Mouse (Mus musculus) CH12.LX (cell line): ENCODE results near the gene Ifitm5. TPM values are rescaled to one million over a fixed set of nuclear protein-coding genes. Genes with fewer than 3 reads are reported as not detected.

Experiments used
- DNase-seq: peaks from one replicate; pipeline ENCODE4 v3.0.0-alpha.2; 2013; ENCODE audit errors: extremely low read depth
- H3K27ac ChIP-seq: 2 replicates; pipeline ENCODE4 v1.5.1; 2012; ENCODE audit warnings: low read depth, mild to moderate bottlenecking, control low read depth, moderate library complexity; ENCODE audit not compliant: insufficient read depth
- H3K27me3 ChIP-seq: replicated peaks from 2 replicates; pipeline ENCODE3; 2012; ENCODE audit warnings: inconsistent platforms
- H3K36me3 ChIP-seq, 2 experiments: replicated peaks in 1 of 2; 2 replicates each; pipeline versions ENCODE3 to v1.6.1; 2012; ENCODE audit warnings: inconsistent platforms in 1 of 2, low read length in 1 of 2, mild to moderate bottlenecking in 1 of 2, mixed read lengths in 1 of 2, moderate library complexity in 1 of 2; ENCODE audit not compliant: control insufficient read depth in 1 of 2, insufficient read depth in 1 of 2
- H3K4me1 ChIP-seq, 2 experiments: 2 replicates each; pipeline ENCODE4 v1.6.1; 2012; ENCODE audit warnings: inconsistent platforms in 1 of 2, moderate library complexity in 1 of 2; ENCODE audit not compliant: insufficient read depth in 2 of 2, control insufficient read depth in 1 of 2
- H3K4me2 ChIP-seq: 2 replicates; pipeline ENCODE4 v1.6.1; 2012; ENCODE audit warnings: low read depth, mild to moderate bottlenecking, control low read depth; ENCODE audit not compliant: poor library complexity, insufficient read depth, severe bottlenecking
- H3K4me3 ChIP-seq, 3 experiments: fragments of 150-350 bp in 1 of 3; sonication (generic) in 1 of 3; replicated peaks in 1 of 3; 2 replicates each; pipeline versions ENCODE3 to v1.5.1; 2011 to 2012; ENCODE audit warnings: low read depth in 2 of 3, low read length in 2 of 3, mild to moderate bottlenecking in 2 of 3, moderate library complexity in 2 of 3, control low read depth in 1 of 3, improper control_type of control experiment in 1 of 3, inconsistent platforms in 1 of 3, mixed read lengths in 1 of 3; ENCODE audit not compliant: poor library complexity in 1 of 3
- H3K79me2 ChIP-seq: replicated peaks from 2 replicates; pipeline ENCODE4 v1.6.1; 2012; ENCODE audit warnings: mild to moderate bottlenecking, moderate library complexity; ENCODE audit not compliant: control insufficient read depth, poor library complexity, insufficient read depth, severe bottlenecking; ENCODE audit errors: extremely low read depth
- H3K9ac ChIP-seq: 2 replicates; pipeline ENCODE4 v1.6.1; 2012; ENCODE audit warnings: low read depth, mild to moderate bottlenecking, control low read depth, moderate library complexity; ENCODE audit not compliant: insufficient read depth
- H3K9me3 ChIP-seq: replicated peaks from 2 replicates; pipeline ENCODE3; 2012; ENCODE audit warnings: low read length, inconsistent platforms, mixed read lengths
- BHLHE40 ChIP-seq: IDR thresholded peaks from 2 replicates; pipeline ENCODE4 v1.6.1; 2011; ENCODE audit warnings: mild to moderate bottlenecking, low read depth, low read length, improper control_type of control experiment
- CHD1 ChIP-seq: IDR thresholded peaks from 2 replicates; pipeline ENCODE4 v1.6.1; 2012; ENCODE audit warnings: low read depth, low read length, improper control_type of control experiment, inconsistent platforms
- CHD2 ChIP-seq: IDR thresholded peaks from 2 replicates; pipeline ENCODE4 v1.6.1; 2011; ENCODE audit warnings: low read length, improper control_type of control experiment
- CTCF ChIP-seq, 2 experiments: IDR thresholded peaks in 1 of 2; conservative IDR thresholded peaks in 1 of 2; 2 replicates each; pipeline ENCODE4 v1.5.1; 2011 to 2012; ENCODE audit warnings: low read depth in 2 of 2, low read length in 2 of 2, improper control_type of control experiment in 1 of 2, inconsistent platforms in 1 of 2, mild to moderate bottlenecking in 1 of 2, moderate library complexity in 1 of 2
- E2F4 ChIP-seq: IDR thresholded peaks from 2 replicates; pipeline ENCODE4 v1.6.1; 2011; ENCODE audit warnings: low read depth, low read length, improper control_type of control experiment; ENCODE audit not compliant: insufficient replicate concordance
- EP300 ChIP-seq: IDR thresholded peaks from 2 replicates; pipeline ENCODE4 v1.6.1; 2011; ENCODE audit warnings: low read length, improper control_type of control experiment
- ETS1 ChIP-seq: conservative IDR thresholded peaks from 2 replicates; pipeline ENCODE4 v1.6.1; 2012; ENCODE audit warnings: low read depth, mild to moderate bottlenecking, inconsistent platforms, low read length, improper control_type of control experiment, moderate library complexity
- GABPA ChIP-seq: IDR thresholded peaks from 2 replicates; pipeline ENCODE4 v1.6.1; 2012; ENCODE audit warnings: low read depth, low read length, improper control_type of control experiment, inconsistent platforms; ENCODE audit not compliant: insufficient replicate concordance
- IRF4 ChIP-seq: IDR thresholded peaks from 2 replicates; pipeline ENCODE4 v1.6.1; 2014; ENCODE audit warnings: low read depth, mild to moderate bottlenecking, inconsistent platforms, low read length, improper control_type of control experiment
- JUN ChIP-seq: IDR thresholded peaks from 2 replicates; pipeline ENCODE4 v1.6.1; 2011; ENCODE audit warnings: low read depth, mild to moderate bottlenecking, low read length, improper control_type of control experiment, moderate library complexity; ENCODE audit not compliant: insufficient read depth
- KAT2A ChIP-seq: IDR thresholded peaks from 2 replicates; pipeline ENCODE4 v1.6.1; 2012; ENCODE audit warnings: low read length, improper control_type of control experiment, inconsistent platforms; ENCODE audit not compliant: insufficient replicate concordance
- MAX ChIP-seq: IDR thresholded peaks from 2 replicates; pipeline ENCODE4 v1.6.1; 2011; ENCODE audit warnings: low read length, improper control_type of control experiment
- MAZ ChIP-seq: IDR thresholded peaks from 2 replicates; pipeline ENCODE4 v1.6.1; 2012; ENCODE audit warnings: low read depth, mild to moderate bottlenecking, inconsistent platforms, low read length, improper control_type of control experiment, moderate library complexity
- MEF2A ChIP-seq: IDR thresholded peaks from 2 replicates; pipeline ENCODE4 v1.6.1; 2014; ENCODE audit warnings: low read depth, mild to moderate bottlenecking, inconsistent platforms, low read length, improper control_type of control experiment, borderline replicate concordance
- MXI1 ChIP-seq: IDR thresholded peaks from 2 replicates; pipeline ENCODE4 v1.6.1; 2011; ENCODE audit warnings: mild to moderate bottlenecking, low read depth, low read length, improper control_type of control experiment
- NELFE ChIP-seq: IDR thresholded peaks from 2 replicates; pipeline ENCODE4 v1.6.1; 2011; ENCODE audit warnings: low read depth, low read length, improper control_type of control experiment
- NRF1 ChIP-seq: IDR thresholded peaks from 2 replicates; pipeline ENCODE4 v1.6.1; 2014; ENCODE audit warnings: low read depth, mild to moderate bottlenecking, inconsistent platforms, low read length, improper control_type of control experiment, moderate library complexity
- PAX5 ChIP-seq: IDR thresholded peaks from 2 replicates; pipeline ENCODE4 v1.6.1; 2012; ENCODE audit warnings: low read length, inconsistent platforms, mixed read lengths
- POLR2A ChIP-seq: IDR thresholded peaks from 2 replicates; pipeline ENCODE4 v1.6.1; 2011; ENCODE audit warnings: low read depth, mild to moderate bottlenecking, improper control_type of control experiment, low read length
- POLR2AphosphoS2 ChIP-seq: IDR thresholded peaks from 2 replicates; pipeline ENCODE4 v1.6.1; 2011; ENCODE audit warnings: low read depth, low read length, improper control_type of control experiment
- RAD21 ChIP-seq: IDR thresholded peaks from 2 replicates; pipeline ENCODE4 v1.6.1; 2011; ENCODE audit warnings: low read depth, mild to moderate bottlenecking, low read length, improper control_type of control experiment, moderate library complexity
- RCOR1 ChIP-seq: conservative IDR thresholded peaks from 2 replicates; pipeline ENCODE4 v1.6.1; 2012; ENCODE audit warnings: low read depth, mild to moderate bottlenecking, inconsistent platforms, low read length, improper control_type of control experiment
- SIN3A ChIP-seq: IDR thresholded peaks from 2 replicates; pipeline ENCODE4 v1.6.1; 2012; ENCODE audit warnings: low read length, improper control_type of control experiment, inconsistent platforms
- SMC3 ChIP-seq: IDR thresholded peaks from 2 replicates; pipeline ENCODE4 v1.6.1; 2011; ENCODE audit warnings: low read depth, low read length, improper control_type of control experiment
- TBP ChIP-seq: conservative IDR thresholded peaks from 2 replicates; pipeline ENCODE4 v1.6.1; 2011; ENCODE audit warnings: low read depth, low read length, improper control_type of control experiment
- TCF12 ChIP-seq: IDR thresholded peaks from 2 replicates; pipeline ENCODE4 v1.6.1; 2014; ENCODE audit warnings: low read depth, mild to moderate bottlenecking, inconsistent platforms, low read length, improper control_type of control experiment
- ZC3H11A ChIP-seq: IDR thresholded peaks from 2 replicates; pipeline ENCODE4 v1.6.1; 2012; ENCODE audit warnings: low read depth, mild to moderate bottlenecking, inconsistent platforms, low read length, improper control_type of control experiment
- ZKSCAN1 ChIP-seq: IDR thresholded peaks from 2 replicates; pipeline ENCODE4 v1.6.1; 2012; ENCODE audit warnings: low read depth, inconsistent platforms, low read length, improper control_type of control experiment, borderline replicate concordance
- ZMIZ1 ChIP-seq: IDR thresholded peaks from 2 replicates; pipeline ENCODE4 v1.6.1; 2012; ENCODE audit warnings: low read depth, mild to moderate bottlenecking, inconsistent platforms, low read length, improper control_type of control experiment
- ZNF384 ChIP-seq: IDR thresholded peaks from 2 replicates; pipeline ENCODE4 v1.6.1; 2012; ENCODE audit warnings: low read depth, low read length, improper control_type of control experiment, inconsistent platforms
- dilution Hi-C: fragments of 300-500 bp; cut with MboI; formaldehyde crosslinking; loops from 2 replicates; pipeline ENCODE4 v1.14.3; 2020; ENCODE audit warnings: low sequenced_read_pairs; ENCODE audit not compliant: extremely low pct_unique_long_range_greater_than_20kb, extremely low pct_ligation_motif_present
- in situ Hi-C: fragments of 300-500 bp; cut with MboI; formaldehyde crosslinking; loops from 3 replicates; pipeline ENCODE4 v1.14.3; 2019; ENCODE audit warnings: low sequenced_read_pairs, low pct_ligation_motif_present, low pct_unique_long_range_greater_than_20kb, mixed read lengths
- polyA plus RNA-seq: library from polyadenylated mRNA; unstranded; fragments of >175 nt; gene quantifications from 2 replicates; pipeline ENCODE4 v1.2.1, GENCODE M21; 2012; ENCODE audit warnings: low read depth; ENCODE audit not compliant: insufficient read length
- total RNA-seq, 2 experiments: library from RNA; depleted of rRNA; stranded (reverse); fragments of 300-350 nt in 1 of 2; fragments of >200 nt in 1 of 2; gene quantifications; 2 replicates each; pipeline ENCODE4 v1.2.3; 2012 to 2014

Ifitm5 gene
- total and polyA plus RNA-seq, 3 experiments, result 0.68 to 0.71 TPM; not detected in 1

GRCm38 (mm10) chr7:140908634-140909107, 41.4 kb downstream of the Ifitm5 start:
- DNase-seq, result peak; percentile 86
- H3K36me3 ChIP-seq, result no peaks in the 10 kb centered on the region
- TF ChIP-seq MAX (no peak), BHLHE40 (peak; percentile 43; the same call in 1 of the 2 replicates), TCF12 (no peak), RAD21 (peak; percentile 94), CHD2 (no peak), NELFE (no peak), CHD1 (no peak), ZKSCAN1 (no peak), KAT2A (no peak), IRF4 (no peak; the same call in 1 of the 2 replicates), MEF2A (no peak), POLR2AphosphoS2 (no peak), EP300 (no peak), ZC3H11A (peak; percentile 61), MXI1 (peak; percentile 70; the same call in 1 of the 2 replicates), SIN3A (no peak), CTCF (conservative IDR thresholded peaks at IDR 0.05 in 1 of 2, IDR thresholded peaks at IDR 0.05 in 1 of 2; ENCODE audit: low read depth in 2 of 2, low read length in 2 of 2) (peak; percentile 67 to 97), ETS1 (no peak), PAX5 (no peak), SMC3 (peak; percentile 98), POLR2A (no peak), E2F4 (no peak), NRF1 (no peak), MAZ (no peak), RCOR1 (no peak), ZNF384 (no peak), JUN (no peak), TBP (no peak), GABPA (no peak), ZMIZ1 (no peak)
- H3K4me3 ChIP-seq, result peak overlapping the region; percentile 29 to 53 (median 34)
- no peaks in the 10 kb centered on the region for H3K79me2 ChIP-seq
- peaks cover 5% of the 10 kb centered on the region for H3K27me3 ChIP-seq
- peak overlapping the region; percentile 1; the same call in 1 of the 2 replicates for H3K9ac ChIP-seq
- H3K9me3 ChIP-seq, result no peaks in the 10 kb centered on the region
- in situ Hi-C loops (no loop called here), dilution Hi-C loops (no loop called here)
- H3K27ac ChIP-seq, result 0 out of 2 replicates have a peak overlapping the region, but pooled peaks have one; percentile 11
- H3K4me1 ChIP-seq, result peaks cover 2 to 13% of the 10 kb centered on the region in 2 experiments; a peak in 3 of 4 replicates
- peak overlapping the region; percentile 76 for H3K4me2 ChIP-seq
